Mouse (Mus musculus): ENCODE data around the gene Bicdl2.

The Bicdl2 gene

GRCm38 (mm10) chr17:23717003-23717402 lies 56.7 kb downstream of the Bicdl2 start:
- DNase-seq (ENCODE audit: low read depth), result no peak

Data from c-Kit-positive CD71-positive TER-119-negative erythroid progenitor cells, embryonic 14.5 days (primary cell).